Mouse (Mus musculus) MEL (cell line): ENCODE measurements around the gene Tpx2. TPM values are rescaled to one million over a fixed set of nuclear protein-coding genes. Genes with fewer than 3 reads are reported as not detected.

Source experiments
- DNase-seq: peaks from one replicate; pipeline ENCODE4 v3.0.0; 2011; ENCODE audit warnings: low read depth, low spot score
- H3K27ac ChIP-seq: 2 replicates; pipeline ENCODE4 v1.5.1; 2012; ENCODE audit warnings: low read depth, mild to moderate bottlenecking, control low read depth, low read length, moderate library complexity; ENCODE audit not compliant: control insufficient read depth
- H3K27me3 ChIP-seq, 2 experiments: fragments of 150-350 bp in 1 of 2; sonication (generic) in 1 of 2; 2 replicates each; pipeline ENCODE4 v1.6.1; 2012; ENCODE audit warnings: low read length in 2 of 2, mild to moderate bottlenecking in 2 of 2, improper control_type of control experiment in 1 of 2, moderate library complexity in 1 of 2; ENCODE audit not compliant: insufficient read depth in 2 of 2, control insufficient read depth in 1 of 2
- H3K36me3 ChIP-seq, 2 experiments: 2 replicates each; pipeline ENCODE4 v1.6.1; 2012 to 2014; ENCODE audit warnings: low read length in 2 of 2, improper control_type of control experiment in 1 of 2, inconsistent platforms in 1 of 2, mild to moderate bottlenecking in 1 of 2; ENCODE audit not compliant: insufficient read depth in 2 of 2, control insufficient read depth in 1 of 2
- H3K4me1 ChIP-seq, 2 experiments: fragments of 150-350 bp in 1 of 2; sonication (generic) in 1 of 2; 2 replicates each; pipeline ENCODE4 v1.6.1; 2012; ENCODE audit warnings: low read length in 2 of 2, improper control_type of control experiment in 1 of 2, mild to moderate bottlenecking in 1 of 2; ENCODE audit not compliant: insufficient read depth in 2 of 2, control insufficient read depth in 1 of 2
- H3K4me3 ChIP-seq, 2 experiments: fragments of 150-350 bp in 1 of 2; sonication (generic) in 1 of 2; 2 replicates each; pipeline ENCODE4 v1.5.1; 2012; ENCODE audit warnings: low read depth in 2 of 2, low read length in 2 of 2, mild to moderate bottlenecking in 2 of 2, moderate library complexity in 2 of 2, control low read depth in 1 of 2, improper control_type of control experiment in 1 of 2; ENCODE audit not compliant: control insufficient read depth in 1 of 2, insufficient read depth in 1 of 2
- H3K79me2 ChIP-seq: 2 replicates; pipeline ENCODE4 v1.6.1; 2012; ENCODE audit warnings: mild to moderate bottlenecking, low read length, moderate library complexity; ENCODE audit not compliant: control insufficient read depth, poor library complexity, insufficient read depth
- H3K9ac ChIP-seq: 2 replicates; pipeline ENCODE4 v1.6.1; 2012; ENCODE audit warnings: low read depth, mild to moderate bottlenecking, control low read depth, low read length, moderate library complexity; ENCODE audit not compliant: control insufficient read depth, poor library complexity, severe bottlenecking
- H3K9me3 ChIP-seq: fragments of 150-350 bp; sonication (generic); replicated peaks from 2 replicates; pipeline ENCODE4 v1.6.1; 2012; ENCODE audit warnings: mild to moderate bottlenecking, low read length, improper control_type of control experiment, moderate library complexity; ENCODE audit not compliant: insufficient read depth
- CHD1 ChIP-seq: IDR thresholded peaks from 2 replicates; pipeline ENCODE4 v1.6.1; 2012; ENCODE audit warnings: low read depth, mild to moderate bottlenecking, inconsistent platforms, low read length, improper control_type of control experiment
- CHD2 ChIP-seq: IDR thresholded peaks from 2 replicates; pipeline ENCODE4 v1.6.1; 2011; ENCODE audit warnings: low read length, improper control_type of control experiment
- CTCF ChIP-seq, 3 experiments: IDR thresholded peaks in 2 of 3; conservative IDR thresholded peaks in 1 of 3; 2 replicates each; pipeline ENCODE4 v1.5.1; 2011 to 2012; ENCODE audit warnings: low read length in 3 of 3, low read depth in 2 of 3, mild to moderate bottlenecking in 2 of 3, improper control_type of control experiment in 1 of 3, inconsistent platforms in 1 of 3, mixed read lengths in 1 of 3, moderate library complexity in 1 of 3; ENCODE audit not compliant: control insufficient read depth in 1 of 3, insufficient read depth in 1 of 3, poor library complexity in 1 of 3, severe bottlenecking in 1 of 3
- E2F4 ChIP-seq: IDR thresholded peaks from 2 replicates; pipeline ENCODE4 v1.6.1; 2011; ENCODE audit warnings: low read depth, low read length, improper control_type of control experiment, borderline replicate concordance
- ELF1 ChIP-seq: IDR thresholded peaks from 2 replicates; pipeline ENCODE4 v1.6.1; 2014; ENCODE audit warnings: low read depth, mild to moderate bottlenecking, inconsistent platforms, low read length, improper control_type of control experiment, moderate library complexity
- ETS1 ChIP-seq: IDR thresholded peaks from 2 replicates; pipeline ENCODE4 v1.6.1; 2012; ENCODE audit warnings: low read depth, mild to moderate bottlenecking, inconsistent platforms, low read length, improper control_type of control experiment, moderate library complexity
- GABPA ChIP-seq: IDR thresholded peaks from 2 replicates; pipeline ENCODE4 v1.6.1; 2012; ENCODE audit warnings: low read depth, mild to moderate bottlenecking, inconsistent platforms, low read length, improper control_type of control experiment, moderate library complexity
- GATA1 ChIP-seq: IDR thresholded peaks from 2 replicates; pipeline ENCODE4 v1.6.1; 2011; ENCODE audit warnings: low read depth, low read length, improper control_type of control experiment
- MAZ ChIP-seq: IDR thresholded peaks from 2 replicates; pipeline ENCODE4 v1.6.1; 2012; ENCODE audit warnings: low read depth, mild to moderate bottlenecking, inconsistent platforms, low read length, improper control_type of control experiment
- MXI1 ChIP-seq: IDR thresholded peaks from 2 replicates; pipeline ENCODE4 v1.6.1; 2011; ENCODE audit warnings: mild to moderate bottlenecking, low read depth, low read length, improper control_type of control experiment
- NELFE ChIP-seq: IDR thresholded peaks from 2 replicates; pipeline ENCODE4 v1.6.1; 2011; ENCODE audit warnings: low read depth, low read length, improper control_type of control experiment
- NRF1 ChIP-seq: IDR thresholded peaks from 2 replicates; pipeline ENCODE4 v1.6.1; 2014; ENCODE audit warnings: low read depth, mild to moderate bottlenecking, inconsistent platforms, low read length, improper control_type of control experiment, moderate library complexity; ENCODE audit not compliant: poor library complexity, insufficient read depth, severe bottlenecking
- POLR2AphosphoS2 ChIP-seq: IDR thresholded peaks from 2 replicates; pipeline ENCODE4 v1.6.1; 2011; ENCODE audit warnings: low read length, improper control_type of control experiment
- RAD21 ChIP-seq: IDR thresholded peaks from 2 replicates; pipeline ENCODE4 v1.6.1; 2011; ENCODE audit warnings: mild to moderate bottlenecking, low read depth, low read length, improper control_type of control experiment
- SIN3A ChIP-seq: IDR thresholded peaks from 2 replicates; pipeline ENCODE4 v1.6.1; 2012; ENCODE audit warnings: low read length, improper control_type of control experiment, inconsistent platforms
- SMC3 ChIP-seq: IDR thresholded peaks from 2 replicates; pipeline ENCODE4 v1.6.1; 2011; ENCODE audit warnings: low read depth, low read length, improper control_type of control experiment
- TAL1 ChIP-seq: IDR thresholded peaks from 2 replicates; pipeline ENCODE4 v1.6.1; 2012; ENCODE audit warnings: mild to moderate bottlenecking, inconsistent platforms, low read length, moderate library complexity, mixed read lengths
- TBP ChIP-seq: IDR thresholded peaks from 2 replicates; pipeline ENCODE4 v1.8.0; 2011; ENCODE audit warnings: low read depth, low read length, improper control_type of control experiment
- TCF12 ChIP-seq: IDR thresholded peaks from 2 replicates; pipeline ENCODE4 v1.6.1; 2014; ENCODE audit warnings: low read depth, mild to moderate bottlenecking, inconsistent platforms, low read length, improper control_type of control experiment, moderate library complexity
- ZC3H11A ChIP-seq: IDR thresholded peaks from 2 replicates; pipeline ENCODE4 v1.6.1; 2012; ENCODE audit warnings: low read depth, mild to moderate bottlenecking, inconsistent platforms, low read length, improper control_type of control experiment
- ZMIZ1 ChIP-seq: IDR thresholded peaks from 2 replicates; pipeline ENCODE4 v1.6.1; 2012; ENCODE audit warnings: low read depth, mild to moderate bottlenecking, inconsistent platforms, low read length, improper control_type of control experiment, moderate library complexity
- polyA plus RNA-seq, 2 experiments: library from polyadenylated mRNA; stranded (reverse) in 1 of 2; unstranded in 1 of 2; fragments of >175 nt in 1 of 2; fragments of >200 nt in 1 of 2; gene quantifications; 2 replicates each; pipeline versions ENCODE4 v1.2.1 to v1.2.4; 2012; ENCODE audit warnings: low replicate concordance in 2 of 2, low read depth in 1 of 2; ENCODE audit not compliant: insufficient read length in 2 of 2, insufficient read depth in 1 of 2, missing spikeins in 1 of 2
- total RNA-seq: library from RNA; depleted of rRNA; stranded (reverse); fragments of 300-350 nt; gene quantifications from 2 replicates; pipeline ENCODE4 v1.2.3, GENCODE M21; 2012

The Tpx2 gene
- total and polyA plus RNA-seq, 3 experiments, result 59.3 to 131 TPM; not detected in 1

DNA sequence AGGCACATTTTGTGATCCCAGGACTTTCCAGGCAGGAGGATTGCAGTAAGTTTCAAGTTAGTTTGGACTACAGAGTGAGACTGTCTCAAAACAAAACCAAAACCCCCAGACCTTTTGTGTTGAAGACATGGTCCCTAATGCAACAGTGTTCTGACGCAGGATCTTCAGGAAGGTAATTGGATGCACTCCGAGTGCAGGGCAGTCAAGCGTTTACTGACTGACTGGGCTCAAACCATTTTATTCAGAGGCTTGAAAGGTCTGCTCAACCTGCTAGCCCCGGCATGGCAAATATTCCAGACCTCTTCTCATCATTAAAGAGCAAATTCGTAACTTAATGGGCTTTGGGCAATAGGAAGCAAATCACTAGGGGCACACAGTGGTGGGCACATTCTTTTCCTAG, 29.1 kb upstream of the Tpx2 start:
- Histone ChIP-seq H3K4me1 (peaks cover 17 to 47% of the 10 kb centered on the region in 2 experiments), H3K27ac (no peak overlapping the region), H3K9ac (no peak overlapping the region), H3K4me3 (no peak overlapping the region), H3K36me3 (peaks cover 0 to 37% of the 10 kb centered on the region in 2 experiments; a peak in 2 of 4 replicates), H3K27me3 (no peaks in the 10 kb centered on the region), H3K79me2 (no peaks in the 10 kb centered on the region), H3K9me3 (no peaks in the 10 kb centered on the region)
- TF ChIP-seq TAL1 (no peak), POLR2AphosphoS2 (no peak), CHD1 (no peak), ZC3H11A (no peak)
- DNase-seq, result no peak

DNA sequence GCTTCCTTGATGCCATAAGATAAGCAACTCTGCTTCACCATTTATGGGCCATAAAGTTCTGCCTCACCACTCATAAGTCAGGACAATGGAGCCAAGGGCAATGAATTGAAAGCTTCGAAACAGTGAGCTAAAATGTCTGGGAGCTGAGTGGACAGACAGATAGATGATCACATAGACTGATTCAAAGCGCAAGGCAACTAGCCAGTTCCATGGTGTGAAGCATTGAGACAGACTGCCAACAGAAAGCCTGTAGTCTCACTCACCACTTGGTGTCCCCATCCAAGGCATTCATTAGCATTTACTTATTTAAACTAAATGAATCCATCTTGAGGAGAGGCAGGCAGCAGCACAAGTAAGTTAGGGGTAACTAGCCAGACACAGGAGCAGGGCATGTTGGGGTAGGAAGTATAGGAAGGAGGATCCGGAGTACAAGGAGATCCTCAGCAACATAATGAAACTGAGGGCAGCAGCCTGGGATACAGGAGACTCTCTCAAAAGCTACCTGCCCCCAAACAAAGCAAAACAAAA, 28.6 kb upstream of the Tpx2 start:
- Histone ChIP-seq H3K27me3 (no peaks in the 10 kb centered on the region), H3K27ac (no peak overlapping the region), H3K9ac (no peak overlapping the region), H3K9me3 (no peaks in the 10 kb centered on the region), H3K36me3 (peaks cover 0 to 35% of the 10 kb centered on the region in 2 experiments; a peak in 2 of 4 replicates), H3K4me1 (peaks cover 13 to 44% of the 10 kb centered on the region in 2 experiments), H3K4me3 (no peak overlapping the region), H3K79me2 (no peaks in the 10 kb centered on the region)
- DNase-seq, result no peak
- TF ChIP-seq CHD2 (no peak), RAD21 (no peak), MAZ (no peak), TAL1 (no peak), NRF1 (no peak), CTCF (IDR thresholded peaks at IDR 0.05 in 2 of 3, conservative IDR thresholded peaks at IDR 0.05 in 1 of 3; ENCODE audit: control insufficient read depth in 1 of 3, insufficient read depth in 1 of 3, low read depth in 2 of 3, low read length in 3 of 3, poor library complexity in 1 of 3, severe bottlenecking in 1 of 3) (no peak), SIN3A (no peak), ZMIZ1 (no peak), GATA1 (no peak), NELFE (no peak), ETS1 (no peak), TBP (no peak), ELF1 (no peak), MXI1 (no peak), SMC3 (no peak), GABPA (no peak), E2F4 (no peak), TCF12 (no peak)
